ENCODE assay signal across 39 mouse cellular contexts in the genomic region with DNA sequence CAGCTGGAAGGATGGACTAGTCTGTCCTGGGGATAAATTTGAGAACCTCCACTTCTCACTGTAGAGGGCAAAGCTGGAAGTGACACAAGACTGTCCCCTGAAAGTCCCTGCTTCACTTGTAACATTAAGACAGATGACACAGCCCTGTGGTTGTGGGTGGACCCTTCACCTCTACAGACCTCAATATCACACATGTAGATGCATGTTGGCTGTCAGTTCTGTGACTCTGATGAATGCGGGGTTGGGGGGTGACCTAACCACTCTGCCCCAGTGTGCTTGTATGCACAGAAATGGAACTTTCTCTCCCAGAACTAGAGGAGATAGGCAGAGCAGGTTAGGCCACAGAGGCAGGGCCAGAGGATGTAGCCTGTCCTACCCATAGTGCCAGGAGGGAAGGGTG. TPM values are rescaled to one million over a fixed set of nuclear protein-coding genes. Genes with fewer than 3 reads are reported as not detected.
DNase-seq lines count a peak whose midpoint lies in the region; ATAC-seq lines count a peak whose summit lies in the region.
"Had no signal": no experiment of that assay in that cellular context is flagged by ENCODE, and none has a peak within 500 bp of the region (broad histone marks: within the 10 kb centered on the region; RNA-seq: fewer than 3 reads in every experiment).

No protein-coding gene starts in this region.

- peaks cover 85% of the 10 kb centered on the region for H3K4me1 ChIP-seq in liver, embryonic 15.5 days (replicated peaks)
- H3K4me1 ChIP-seq: hindbrain, embryonic 12.5 days; intestine, embryonic 15.5 days; neural tube, embryonic 15.5 days had no signal

- no peak overlapping the region for H3K4me3 ChIP-seq in liver, embryonic 15.5 days (replicated peaks)
- H3K4me3 ChIP-seq: embryonic facial prominence, embryonic 13.5 days; hindbrain, embryonic 12.5 days; intestine, embryonic 15.5 days; layer of hippocampus, adult 2 months; limb, embryonic 10.5 days; limb, embryonic 15.5 days; midbrain, embryonic 13.5 days; neural tube, embryonic 15.5 days; stomach, embryonic 15.5 days had no signal

- ATAC-seq in liver, embryonic 15.5 days (ENCODE audit: insufficient read depth) = no peak
- ATAC-seq: forebrain, postnatal 0 days; hindbrain, postnatal 0 days; intestine, embryonic 15.5 days; midbrain, embryonic 13.5 days; Patski had no signal

- H3K9ac ChIP-seq in liver, embryonic 15.5 days = no peak overlapping the region
- H3K9ac ChIP-seq: embryonic facial prominence, embryonic 13.5 days; forebrain, postnatal 0 days; hindbrain, embryonic 12.5 days; intestine, embryonic 15.5 days; limb, embryonic 15.5 days; lung, embryonic 14.5 days; midbrain, embryonic 13.5 days; neural tube, embryonic 15.5 days; stomach, embryonic 15.5 days had no signal

- no peak overlapping the region for H3K4me2 ChIP-seq in liver, embryonic 15.5 days
- H3K4me2 ChIP-seq: embryonic facial prominence, embryonic 13.5 days; heart, embryonic 11.5 days; hindbrain, embryonic 12.5 days; intestine, embryonic 15.5 days; limb, embryonic 15.5 days; lung, embryonic 14.5 days; midbrain, embryonic 13.5 days; neural tube, embryonic 15.5 days; stomach, embryonic 15.5 days had no signal

- no peaks in the 10 kb centered on the region for H3K27me3 ChIP-seq in liver, embryonic 15.5 days
- H3K27me3 ChIP-seq: embryonic facial prominence, embryonic 13.5 days; hindbrain, embryonic 12.5 days; intestine, embryonic 15.5 days; limb, embryonic 15.5 days; neural tube, embryonic 15.5 days; Patski; stomach, embryonic 15.5 days had no signal

- peak; percentile 89 for DNase-seq in heart, adult 11 months
- no peak for DNase-seq in heart, adult 18-20 months
- peak; percentile 45 for DNase-seq in 416B (ENCODE audit: low read depth)
- peak; percentile 71 to 87 for DNase-seq in natural killer cell, adult 2 months (ENCODE audit: low spot score in 2 of 2)
- DNase-seq in gastrocnemius, postnatal 25 days = no peak
- no peak for DNase-seq in gastrocnemius, postnatal 4 days (ENCODE audit: low spot score in 2 of 2)
- DNase-seq: adrenal gland, postnatal 10 days; cerebellum, adult 18-20 months; cerebellum, postnatal 10 days; forebrain, postnatal 0 days; heart, postnatal 36 days; kidney, postnatal 14 days; lung, embryonic 14.5 days; lung, postnatal 14 days; retina, postnatal 1 day; right cerebral cortex, postnatal 14 days; thymus, adult 2 months had no signal

- peak overlapping the region; percentile 53; the same call in 1 of the 2 replicates for H3K27ac ChIP-seq in liver, embryonic 15.5 days (replicated peaks)
- H3K27ac ChIP-seq: embryonic facial prominence, embryonic 13.5 days; hindbrain, embryonic 12.5 days; hindbrain, postnatal 0 days; intestine, embryonic 15.5 days; layer of hippocampus, adult 2 months; limb, embryonic 10.5 days; limb, embryonic 15.5 days; midbrain, embryonic 13.5 days; neural tube, embryonic 15.5 days; stomach, embryonic 15.5 days had no signal

- no peaks in the 10 kb centered on the region for H3K9me3 ChIP-seq in liver, embryonic 15.5 days (replicated peaks)
- H3K9me3 ChIP-seq: embryonic facial prominence, embryonic 13.5 days; hindbrain, embryonic 12.5 days; intestine, embryonic 15.5 days; limb, embryonic 10.5 days; limb, embryonic 15.5 days; midbrain, embryonic 13.5 days; neural tube, embryonic 15.5 days; stomach, embryonic 15.5 days had no signal

- 94% methylated on average over 1 of the region's 1 CpGs for WGBS in liver, embryonic 15.5 days (ENCODE audit: insufficient replicate concordance)

- H3K36me3 ChIP-seq in liver, embryonic 15.5 days (replicated peaks) = no peaks in the 10 kb centered on the region
- H3K36me3 ChIP-seq: embryonic facial prominence, embryonic 13.5 days; hindbrain, embryonic 12.5 days; intestine, embryonic 15.5 days; limb, embryonic 10.5 days; limb, embryonic 15.5 days; midbrain, embryonic 13.5 days; neural tube, embryonic 15.5 days; stomach, embryonic 15.5 days had no signal

RNA-seq across cellular contexts. Expression of a gene that starts 8.8 kb away (rescaled TPM):
- total RNA-seq in heart, adult 18-20 months (2021) = 1,000 to 10,000 TPM in 1 of 2 experiments, 100 to 1,000 TPM in 1; 997 to 1,066 TPM
- 377 and 446 TPM in 2 replicates for polyA plus RNA-seq in liver, embryonic 15.5 days (2015; fragmentation: Nextera tagmentation; extraction: Ambion mirVana)
- total RNA-seq in gastrocnemius, postnatal 25 days (2021) = 100 to 1,000 TPM; 317 to 434 TPM
- 100 to 1,000 TPM; 265 to 273 TPM for total RNA-seq in gastrocnemius, postnatal 4 days (2021)

RNA-seq across cellular contexts. Expression of a gene that starts 14.1 kb away (rescaled TPM):
- 1 to 10 TPM; 2.1 to 2.2 TPM for total RNA-seq in heart, adult 18-20 months (2021)
- 0.54 and 0.78 TPM in 2 replicates for polyA plus RNA-seq in liver, embryonic 15.5 days (2015; fragmentation: Nextera tagmentation; extraction: Ambion mirVana)
- 1 to 10 TPM; 4.0 to 5.6 TPM for total RNA-seq in gastrocnemius, postnatal 25 days (2021)
- total RNA-seq in gastrocnemius, postnatal 4 days (2021) = 1 to 10 TPM in 1 of 2 experiments, not detected in 1; 1.3 TPM
- total RNA-seq: hindbrain, postnatal 0 days; megakaryocyte-erythroid progenitor cell, adult 5-6 weeks had no signal
- polyA plus RNA-seq: embryonic facial prominence, embryonic 13.5 days; forebrain, embryonic 11.5 days; forebrain, postnatal 0 days; heart, embryonic 11.5 days; heart, embryonic 16.5 days; hindbrain, embryonic 12.5 days; kidney, embryonic 14.5 days; limb, embryonic 15.5 days; lung, embryonic 14.5 days; midbrain, embryonic 13.5 days; neural tube, embryonic 15.5 days had no signal

RNA-seq across cellular contexts. Expression of a gene that starts 23.1 kb away (rescaled TPM):
- total RNA-seq in heart, adult 18-20 months (2021) = 1 to 10 TPM; 2.0 to 2.2 TPM
- polyA plus RNA-seq in liver, embryonic 15.5 days (2015; fragmentation: Nextera tagmentation; extraction: Ambion mirVana) = 1.9 and 2.1 TPM in 2 replicates
- total RNA-seq in gastrocnemius, postnatal 25 days (2021) = 1 to 10 TPM; 3.3 to 4.2 TPM
- 1 to 10 TPM in 1 of 2 experiments, not detected in 1; 1.1 TPM for total RNA-seq in gastrocnemius, postnatal 4 days (2021)
- total RNA-seq: common myeloid progenitor, adult 5-6 weeks; megakaryocyte-erythroid progenitor cell, adult 5-6 weeks; MEL had no signal

RNA-seq across cellular contexts. Expression of a gene that starts 38.0 kb away (rescaled TPM):
- not detected for total RNA-seq in heart, adult 18-20 months (2021)
- polyA plus RNA-seq in liver, embryonic 15.5 days (2015; fragmentation: Nextera tagmentation; extraction: Ambion mirVana) = 0.13 TPM in 1 of 2 replicates, not detected in the other
- not detected for total RNA-seq in gastrocnemius, postnatal 25 days (2021)
- total RNA-seq in gastrocnemius, postnatal 4 days (2021) = not detected
- total RNA-seq: adrenal gland, postnatal 10 days; common myeloid progenitor, adult 5-6 weeks; forebrain, postnatal 0 days; gastrocnemius, adult 8-10 months; granulocyte monocyte progenitor cell, adult 5-6 weeks; heart, postnatal 36 days; hindbrain, postnatal 0 days; layer of hippocampus, adult 2 months; layer of hippocampus, postnatal 25 days; megakaryocyte-erythroid progenitor cell, adult 5-6 weeks; MEL had no signal
- polyA plus RNA-seq: forebrain, embryonic 11.5 days; forebrain, postnatal 0 days; hindbrain, postnatal 0 days; kidney, embryonic 14.5 days; limb, embryonic 10.5 days; lung, embryonic 14.5 days; midbrain, embryonic 13.5 days had no signal

RNA-seq across cellular contexts. Expression of a gene that starts 45.0 kb away (rescaled TPM):
- total RNA-seq in heart, adult 18-20 months (2021) = 1 to 10 TPM; 1.8 to 2.6 TPM
- polyA plus RNA-seq in liver, embryonic 15.5 days (2015; fragmentation: Nextera tagmentation; extraction: Ambion mirVana) = 17.6 and 29.3 TPM in 2 replicates
- total RNA-seq in gastrocnemius, postnatal 25 days (2021) = over 10,000 TPM; 16,193 to 17,938 TPM
- 1,000 to 10,000 TPM; 7,757 to 8,026 TPM for total RNA-seq in gastrocnemius, postnatal 4 days (2021)
- total RNA-seq: layer of hippocampus, adult 2 months; MEL had no signal

Comparison
In these comparisons a context has a peak if more than half of its experiments do, and no peak if none do; other contexts are left out.
1. DNase-seq: peak in heart, adult 11 months (single experiment), 416B (single experiment) and natural killer cell, adult 2 months (2 of 2); none in heart, adult 18-20 months (0 of 2), gastrocnemius, postnatal 25 days (single experiment) and gastrocnemius, postnatal 4 days (0 of 2).